Mouse (Mus musculus) kidney, embryonic 15.5 days (tissue): ENCODE measurements at regions not wholly inside any gene's neighbourhood (a gene's known extent, or its start where the extent isn't known, plus 50 kb on each side); places are given as distances from the start of the nearest gene placed in this dataset.

Experiments used
- ATAC-seq: fragments of 200-750 bp; cut with Nextera tagmentation; replicated peaks from 2 replicates; pipeline ENCODE4 v1.8.0; 2017; ENCODE audit warnings: moderate TSS enrichment; ENCODE audit not compliant: low FRiP score
- H3K27ac ChIP-seq: fragments of 300-500 bp; sonication (generic); 2 replicates; pipeline ENCODE4 v1.5.1; 2015; ENCODE audit warnings: mild to moderate bottlenecking, inconsistent platforms
- H3K27me3 ChIP-seq: fragments of 300-500 bp; sonication (generic); 2 replicates; pipeline ENCODE4 v1.6.1; 2015; ENCODE audit warnings: inconsistent platforms
- H3K36me3 ChIP-seq: fragments of 300-500 bp; sonication (generic); 2 replicates; pipeline ENCODE4 v1.6.1; 2015; ENCODE audit warnings: inconsistent platforms
- H3K4me1 ChIP-seq: fragments of 300-500 bp; sonication (generic); 2 replicates; pipeline ENCODE4 v1.6.1; 2015; ENCODE audit warnings: inconsistent platforms
- H3K4me2 ChIP-seq: fragments of 300-500 bp; sonication (generic); 2 replicates; pipeline ENCODE4 v1.6.1; 2015; ENCODE audit warnings: moderate library complexity, mild to moderate bottlenecking, inconsistent platforms
- H3K4me3 ChIP-seq: fragments of 300-500 bp; sonication (generic); replicated peaks from 2 replicates; pipeline ENCODE4 v1.5.1; 2015; ENCODE audit warnings: mild to moderate bottlenecking, inconsistent platforms
- H3K9ac ChIP-seq: fragments of 300-500 bp; sonication (generic); 2 replicates; pipeline ENCODE4 v1.6.1; 2015; ENCODE audit warnings: mild to moderate bottlenecking, inconsistent platforms
- H3K9me3 ChIP-seq: fragments of 300-500 bp; sonication (generic); replicated peaks from 2 replicates; pipeline ENCODE4 v1.6.1; 2016; ENCODE audit warnings: inconsistent platforms
- WGBS: fragments of 180-500 bp; shearing (Covaris S2); methylation state at CpG from one replicate; pipeline ENCODE4 v1.1.7; 2015; ENCODE audit warnings: mixed read lengths; 5-methylcytosine and 5-hydroxymethylcytosine counted together

- H3K9ac ChIP-seq: no peak overlapping the region
- no peak overlapping the region for H3K27ac ChIP-seq
- H3K4me3 ChIP-seq: no peak overlapping the region
- H3K36me3 ChIP-seq: no peaks in the 10 kb centered on the region
- H3K4me2 ChIP-seq: no peak overlapping the region
- H3K4me1 ChIP-seq: peaks cover 24% of the 10 kb centered on the region
- ATAC-seq: no peak
- no peaks in the 10 kb centered on the region for H3K9me3 ChIP-seq
- 89% methylated on average over 4 of the region's 4 CpGs for WGBS
- no peaks in the 10 kb centered on the region for H3K27me3 ChIP-seq
Measured at GRCm38 (mm10) chr10:66907842-66908241, 188.1 kb upstream of the Jmjd1c start.

GRCm38 (mm10) chr10:66909204-66909889 lies 186.6 kb upstream of the Jmjd1c start:
- Histone ChIP-seq H3K4me1 (peaks cover 38% of the 10 kb centered on the region), H3K4me2 (no peak overlapping the region), H3K9ac (no peak overlapping the region), H3K4me3 (no peak overlapping the region), H3K36me3 (no peaks in the 10 kb centered on the region), H3K27ac (no peak overlapping the region), H3K27me3 (no peaks in the 10 kb centered on the region), H3K9me3 (no peaks in the 10 kb centered on the region)
- ATAC-seq: no peak
- WGBS: 9% methylated on average over 12 of the region's 12 CpGs

GRCm38 (mm10) chr10:66909905-66910681 lies 185.8 kb upstream of the Jmjd1c start:
- no peak overlapping the region for H3K9ac ChIP-seq
- H3K4me3 ChIP-seq: 0 out of 2 replicates have a peak overlapping the region, but pooled peaks have one; percentile 0
- no peak for ATAC-seq
- H3K4me2 ChIP-seq: peak overlapping the region; percentile 25; the same call in 1 of the 2 replicates
- no peaks in the 10 kb centered on the region for H3K27me3 ChIP-seq
- no peaks in the 10 kb centered on the region for H3K36me3 ChIP-seq
- peak overlapping the region; percentile 37; the same call in 1 of the 2 replicates for H3K27ac ChIP-seq
- peaks cover 45% of the 10 kb centered on the region for H3K4me1 ChIP-seq
- 48% methylated on average over 17 of the region's 17 CpGs for WGBS
- no peaks in the 10 kb centered on the region for H3K9me3 ChIP-seq

- no peak overlapping the region for H3K9ac ChIP-seq
- H3K27me3 ChIP-seq: no peaks in the 10 kb centered on the region
- peak overlapping the region; percentile 66 for H3K27ac ChIP-seq
- H3K4me1 ChIP-seq: peaks cover 54% of the 10 kb centered on the region
- WGBS: 47% methylated on average over 10 of the region's 10 CpGs
- H3K4me2 ChIP-seq: peak overlapping the region; percentile 19; the same call in 1 of the 2 replicates
- no peaks in the 10 kb centered on the region for H3K9me3 ChIP-seq
- ATAC-seq: 0 out of 2 replicates have a peak, but pooled peaks have one; percentile 22
- H3K36me3 ChIP-seq: no peaks in the 10 kb centered on the region
- no peak overlapping the region for H3K4me3 ChIP-seq
Measured at GRCm38 (mm10) chr10:66911261-66911911, 184.5 kb upstream of the Jmjd1c start.

- WGBS: 79% methylated on average over 4 of the region's 4 CpGs
Measured at GRCm38 (mm10) chr10:66912440-66912839, 183.5 kb upstream of the Jmjd1c start.

GRCm38 (mm10) chr10:66913187-66913586 lies 182.7 kb upstream of the Jmjd1c start:
- no peak overlapping the region for H3K4me2 ChIP-seq
- H3K9me3 ChIP-seq: no peaks in the 10 kb centered on the region
- H3K27me3 ChIP-seq: no peaks in the 10 kb centered on the region
- H3K27ac ChIP-seq: 0 out of 2 replicates have a peak overlapping the region, but pooled peaks have one; percentile 7
- H3K36me3 ChIP-seq: no peaks in the 10 kb centered on the region
- H3K4me1 ChIP-seq: peaks cover 54% of the 10 kb centered on the region
- ATAC-seq: no peak
- H3K4me3 ChIP-seq: no peak overlapping the region
- 69% methylated on average over 14 of the region's 14 CpGs for WGBS
- H3K9ac ChIP-seq: no peak overlapping the region

More at GRCm38 (mm10) chr10:66912440-66912839, 183.5 kb upstream of the Jmjd1c start:
- Histone ChIP-seq H3K27me3 (no peaks in the 10 kb centered on the region), H3K9ac (no peak overlapping the region), H3K4me3 (no peak overlapping the region), H3K4me1 (peaks cover 54% of the 10 kb centered on the region), H3K36me3 (no peaks in the 10 kb centered on the region), H3K4me2 (no peak overlapping the region), H3K9me3 (no peaks in the 10 kb centered on the region), H3K27ac (no peak overlapping the region)
- no peak for ATAC-seq

GRCm38 (mm10) chr10:66913627-66914026 lies 182.3 kb upstream of the Jmjd1c start:
- Histone ChIP-seq H3K27ac (no peak overlapping the region), H3K9me3 (no peaks in the 10 kb centered on the region), H3K4me1 (peaks cover 54% of the 10 kb centered on the region), H3K4me2 (no peak overlapping the region), H3K36me3 (no peaks in the 10 kb centered on the region), H3K9ac (no peak overlapping the region), H3K4me3 (no peak overlapping the region), H3K27me3 (no peaks in the 10 kb centered on the region)
- ATAC-seq: peak; percentile 5; the same call in 1 of the 2 replicates
- whole genome bisulfite sequencing: 48% methylated on average over 8 of the region's 8 CpGs

- Histone ChIP-seq H3K27me3 (no peaks in the 10 kb centered on the region), H3K9me3 (no peaks in the 10 kb centered on the region), H3K4me3 (no peak overlapping the region), H3K4me1 (peaks cover 56% of the 10 kb centered on the region), H3K9ac (no peak overlapping the region), H3K4me2 (0 out of 2 replicates have a peak overlapping the region, but pooled peaks have one; percentile 0), H3K36me3 (no peaks in the 10 kb centered on the region), H3K27ac (peak overlapping the region; percentile 37; the same call in 1 of the 2 replicates)
- ATAC-seq: peak; percentile 56
- WGBS: 40% methylated on average over 12 of the region's 12 CpGs
Measured at GRCm38 (mm10) chr10:66914288-66914975, 181.5 kb upstream of the Jmjd1c start.

- no peak overlapping the region for H3K9ac ChIP-seq
- WGBS: 70% methylated on average over 10 of the region's 10 CpGs
- H3K4me3 ChIP-seq: no peak overlapping the region
- H3K4me2 ChIP-seq: no peak overlapping the region
- H3K4me1 ChIP-seq: peaks cover 57% of the 10 kb centered on the region
- H3K36me3 ChIP-seq: no peaks in the 10 kb centered on the region
- no peak overlapping the region for H3K27ac ChIP-seq
- no peak for ATAC-seq
- no peaks in the 10 kb centered on the region for H3K9me3 ChIP-seq
- no peaks in the 10 kb centered on the region for H3K27me3 ChIP-seq
Measured at GRCm38 (mm10) chr10:66915801-66916200, 180.1 kb upstream of the Jmjd1c start.

- Histone ChIP-seq H3K9me3 (no peaks in the 10 kb centered on the region), H3K4me3 (no peak overlapping the region), H3K36me3 (no peaks in the 10 kb centered on the region), H3K4me1 (peaks cover 61% of the 10 kb centered on the region), H3K27me3 (no peaks in the 10 kb centered on the region), H3K27ac (no peak overlapping the region), H3K4me2 (no peak overlapping the region), H3K9ac (no peak overlapping the region)
- 93% methylated on average over 2 of the region's 2 CpGs for WGBS
- no peak for ATAC-seq
Measured at GRCm38 (mm10) chr10:66917725-66918124, 178.2 kb upstream of the Jmjd1c start.

- no peaks in the 10 kb centered on the region for H3K36me3 ChIP-seq
- H3K4me1 ChIP-seq: peaks cover 56% of the 10 kb centered on the region
- no peak overlapping the region for H3K4me3 ChIP-seq
- H3K27ac ChIP-seq: no peak overlapping the region
- no peak overlapping the region for H3K4me2 ChIP-seq
- WGBS: 72% methylated on average over 2 of the region's 2 CpGs
- H3K27me3 ChIP-seq: no peaks in the 10 kb centered on the region
- no peak for ATAC-seq
- no peak overlapping the region for H3K9ac ChIP-seq
- H3K9me3 ChIP-seq: no peaks in the 10 kb centered on the region
Measured at GRCm38 (mm10) chr10:66918713-66919112, 177.2 kb upstream of the Jmjd1c start.
